Mouse (Mus musculus): Measurements from ENCODE around the gene Ncoa5. TPM values are rescaled to one million over a fixed set of nuclear protein-coding genes. Genes with fewer than 3 reads are reported as not detected.

Ncoa5 gene
- polyA plus RNA-seq, 1 experiment from 2014 or later, result 49.5 TPM

DNA sequence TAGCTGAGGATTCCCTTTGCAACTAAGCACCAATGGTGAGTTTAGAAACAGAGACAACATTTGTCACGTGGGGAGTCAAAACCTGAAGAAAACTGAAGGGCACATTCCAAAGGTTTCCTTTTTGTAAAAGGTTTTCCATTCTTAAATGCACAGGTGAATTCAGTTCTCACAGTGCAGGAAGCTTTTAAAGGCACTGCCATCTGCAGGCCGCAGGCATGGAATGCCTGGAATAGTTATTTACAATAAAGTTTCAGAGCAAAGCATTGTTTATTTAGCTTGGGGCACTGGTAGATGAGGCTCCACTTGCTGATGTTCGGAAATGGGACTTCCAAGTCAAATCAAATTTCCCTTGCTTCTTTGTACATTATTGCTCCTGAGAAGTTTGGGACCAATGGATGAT lies 2.1 kb downstream of the Ncoa5 start:
- Histone ChIP-seq H3K4me2 (ENCODE audit: low read depth, low read length) (no peak overlapping the region), H3K4me1 (ENCODE audit: control insufficient read depth, insufficient read depth, low read length) (peaks cover 20% of the 10 kb centered on the region)
- 39% methylated on average over 3 of the region's 3 CpGs for WGBS

DNA sequence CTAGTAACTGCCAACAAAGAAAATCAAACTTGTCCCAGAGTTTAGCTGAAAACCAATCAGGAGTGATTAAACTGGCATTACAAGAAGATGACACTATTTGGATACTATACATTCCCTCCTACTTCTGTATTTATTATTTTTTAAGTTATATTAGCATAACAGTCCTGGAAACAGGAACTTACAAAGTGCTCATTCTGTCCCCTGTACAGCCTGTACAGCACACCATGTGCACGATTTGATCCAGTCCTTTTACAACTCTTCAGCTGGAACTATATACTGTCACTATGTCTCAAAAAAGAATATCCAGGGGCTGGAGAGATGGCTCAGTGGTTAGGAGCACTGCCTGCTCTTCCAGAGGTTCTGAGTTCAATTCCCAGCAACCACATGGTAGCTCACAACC lies 7.5 kb downstream of the Ncoa5 start:
- H3K27ac ChIP-seq (ENCODE audit: low read length), result no peak overlapping the region
- no peaks in the 10 kb centered on the region for H3K36me3 ChIP-seq (ENCODE audit: control insufficient read depth, insufficient read depth, low read length)
- H3K4me1 ChIP-seq (ENCODE audit: control insufficient read depth, insufficient read depth, low read length), result peaks cover 6% of the 10 kb centered on the region; the same call in 1 of the 2 replicates
- no peaks in the 10 kb centered on the region for H3K27me3 ChIP-seq (ENCODE audit: control insufficient read depth, insufficient read depth, low read length)
- no peaks in the 10 kb centered on the region for H3K9me3 ChIP-seq (replicated peaks; ENCODE audit: control insufficient read depth, low read length)
- ATAC-seq (ENCODE audit: insufficient read depth, low FRiP score), result no peak
- H3K4me2 ChIP-seq (ENCODE audit: low read depth, low read length), result no peak overlapping the region
- WGBS, result 59% methylated on average over 1 of the region's 1 CpGs
- H3K9ac ChIP-seq (ENCODE audit: low read length), result no peak overlapping the region
- H3K4me3 ChIP-seq (replicated peaks; ENCODE audit: low read length), result no peak overlapping the region

More for the DNA sequence above, 2.1 kb downstream of the Ncoa5 start:
- Histone ChIP-seq H3K27ac (ENCODE audit: low read length) (no peak overlapping the region), H3K9me3 (replicated peaks; ENCODE audit: control insufficient read depth, low read length) (no peaks in the 10 kb centered on the region), H3K36me3 (ENCODE audit: control insufficient read depth, insufficient read depth, low read length) (no peaks in the 10 kb centered on the region), H3K4me3 (replicated peaks; ENCODE audit: low read length) (no peak overlapping the region), H3K27me3 (ENCODE audit: control insufficient read depth, insufficient read depth, low read length) (no peaks in the 10 kb centered on the region), H3K9ac (ENCODE audit: low read length) (no peak overlapping the region)
- ATAC-seq (ENCODE audit: insufficient read depth, low FRiP score), result no peak

DNA sequence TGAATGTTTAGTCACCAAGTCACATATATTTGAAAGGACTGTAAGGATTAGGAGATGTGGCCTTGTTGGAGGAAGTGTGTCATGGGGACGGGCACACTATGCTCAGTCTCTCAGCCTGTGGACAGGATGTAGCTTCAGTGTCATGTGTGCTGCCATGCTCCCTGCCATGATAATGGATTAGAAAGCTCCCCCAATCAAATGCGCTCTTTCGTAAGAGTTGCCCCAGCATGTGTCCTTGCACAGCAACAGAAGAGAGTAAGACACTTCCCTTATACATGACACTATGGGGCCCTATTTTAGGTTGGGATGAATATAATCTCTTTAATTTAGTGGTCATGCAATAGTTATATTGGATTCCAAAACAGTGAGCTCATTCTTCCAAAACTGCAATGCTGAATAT lies 14.2 kb downstream of the Ncoa5 start:
- Histone ChIP-seq H3K27ac (ENCODE audit: low read length) (no peak overlapping the region), H3K9ac (ENCODE audit: low read length) (no peak overlapping the region), H3K4me3 (replicated peaks; ENCODE audit: low read length) (no peak overlapping the region), H3K27me3 (ENCODE audit: control insufficient read depth, insufficient read depth, low read length) (no peaks in the 10 kb centered on the region), H3K4me1 (ENCODE audit: control insufficient read depth, insufficient read depth, low read length) (no peaks in the 10 kb centered on the region), H3K4me2 (ENCODE audit: low read depth, low read length) (no peak overlapping the region), H3K36me3 (ENCODE audit: control insufficient read depth, insufficient read depth, low read length) (no peaks in the 10 kb centered on the region), H3K9me3 (replicated peaks; ENCODE audit: control insufficient read depth, low read length) (no peaks in the 10 kb centered on the region)
- WGBS, result 89% methylated on average over 3 of the region's 3 CpGs
- no peak for ATAC-seq (ENCODE audit: insufficient read depth, low FRiP score)

- Histone ChIP-seq H3K4me3 (replicated peaks; ENCODE audit: low read length) (no peak overlapping the region), H3K4me1 (ENCODE audit: control insufficient read depth, insufficient read depth, low read length) (no peaks in the 10 kb centered on the region), H3K4me2 (ENCODE audit: low read depth, low read length) (no peak overlapping the region), H3K9me3 (replicated peaks; ENCODE audit: control insufficient read depth, low read length) (no peaks in the 10 kb centered on the region), H3K27me3 (ENCODE audit: control insufficient read depth, insufficient read depth, low read length) (no peaks in the 10 kb centered on the region), H3K9ac (ENCODE audit: low read length) (no peak overlapping the region), H3K36me3 (ENCODE audit: control insufficient read depth, insufficient read depth, low read length) (peaks cover 18% of the 10 kb centered on the region), H3K27ac (ENCODE audit: low read length) (no peak overlapping the region)
- WGBS, result 79% methylated on average over 5 of the region's 5 CpGs
- no peak for ATAC-seq (ENCODE audit: insufficient read depth, low FRiP score)
These were observed 19.7 kb downstream of the Ncoa5 start for GRCm38 (mm10) chr2:165014935-165015334.

- H3K4me2 ChIP-seq (ENCODE audit: low read depth, low read length), result no peak overlapping the region
- H3K27ac ChIP-seq (ENCODE audit: low read length), result no peak overlapping the region
- WGBS, result 79% methylated on average over 10 of the region's 10 CpGs
- no peaks in the 10 kb centered on the region for H3K27me3 ChIP-seq (ENCODE audit: control insufficient read depth, insufficient read depth, low read length)
- no peaks in the 10 kb centered on the region for H3K4me1 ChIP-seq (ENCODE audit: control insufficient read depth, insufficient read depth, low read length)
- H3K9ac ChIP-seq (ENCODE audit: low read length), result no peak overlapping the region
- ATAC-seq (ENCODE audit: insufficient read depth, low FRiP score), result no peak
- no peak overlapping the region for H3K4me3 ChIP-seq (replicated peaks; ENCODE audit: low read length)
- H3K9me3 ChIP-seq (replicated peaks; ENCODE audit: control insufficient read depth, low read length), result no peaks in the 10 kb centered on the region
- peaks cover 41% of the 10 kb centered on the region for H3K36me3 ChIP-seq (ENCODE audit: control insufficient read depth, insufficient read depth, low read length)
These were observed 24.3 kb downstream of the Ncoa5 start for GRCm38 (mm10) chr2:165010351-165010750.

DNA sequence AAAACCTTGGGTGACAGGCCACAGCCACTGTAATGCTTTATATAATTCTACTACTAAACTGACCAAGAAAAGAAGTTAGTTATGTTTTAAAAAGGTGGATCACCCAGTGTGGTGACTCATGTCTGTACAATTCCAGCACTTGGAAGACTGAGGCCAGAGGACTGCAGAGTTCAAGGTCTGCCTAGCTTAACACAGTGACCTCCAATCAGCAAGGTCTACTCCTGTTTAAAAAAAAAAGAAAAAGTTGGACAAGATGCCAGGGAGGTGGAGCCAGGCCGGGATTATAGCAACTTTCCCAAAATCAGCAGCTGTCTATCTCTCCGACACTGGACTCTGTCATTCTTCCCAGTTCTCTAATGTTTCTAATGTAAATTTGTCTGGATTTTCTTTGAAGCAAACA lies 25.1 kb downstream of the Ncoa5 start:
- 88% methylated on average over 2 of the region's 2 CpGs for WGBS
- Histone ChIP-seq H3K4me2 (ENCODE audit: low read depth, low read length) (no peak overlapping the region), H3K27ac (ENCODE audit: low read length) (no peak overlapping the region), H3K36me3 (ENCODE audit: control insufficient read depth, insufficient read depth, low read length) (peaks cover 41% of the 10 kb centered on the region), H3K4me1 (ENCODE audit: control insufficient read depth, insufficient read depth, low read length) (no peaks in the 10 kb centered on the region), H3K9ac (ENCODE audit: low read length) (no peak overlapping the region), H3K9me3 (replicated peaks; ENCODE audit: control insufficient read depth, low read length) (no peaks in the 10 kb centered on the region), H3K27me3 (ENCODE audit: control insufficient read depth, insufficient read depth, low read length) (no peaks in the 10 kb centered on the region), H3K4me3 (replicated peaks; ENCODE audit: low read length) (no peak overlapping the region)
- no peak for ATAC-seq (ENCODE audit: insufficient read depth, low FRiP score)

DNA sequence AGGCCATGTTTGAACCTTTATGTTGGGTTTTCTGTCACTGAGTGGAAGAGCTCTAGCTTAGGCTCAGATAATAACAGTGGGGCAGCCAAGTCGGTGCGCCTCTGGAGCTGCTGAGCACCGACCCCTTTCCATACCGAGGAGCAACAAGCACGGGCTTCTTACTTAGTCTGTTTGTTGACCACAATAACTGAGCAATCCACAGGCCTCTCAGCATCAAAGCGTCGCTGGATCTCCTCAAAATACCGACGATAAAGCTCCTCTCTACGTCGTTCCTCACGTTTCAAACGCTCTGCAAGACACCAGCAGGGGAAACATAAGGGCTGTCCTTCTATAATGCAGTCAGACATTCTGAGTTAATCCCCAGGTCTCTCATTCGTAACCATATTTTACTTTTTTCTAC lies 25.5 kb downstream of the Ncoa5 start:
- Histone ChIP-seq H3K9ac (ENCODE audit: low read length) (no peak overlapping the region), H3K9me3 (replicated peaks; ENCODE audit: control insufficient read depth, low read length) (no peaks in the 10 kb centered on the region), H3K27me3 (ENCODE audit: control insufficient read depth, insufficient read depth, low read length) (no peaks in the 10 kb centered on the region), H3K36me3 (ENCODE audit: control insufficient read depth, insufficient read depth, low read length) (peaks cover 41% of the 10 kb centered on the region), H3K4me1 (ENCODE audit: control insufficient read depth, insufficient read depth, low read length) (no peaks in the 10 kb centered on the region), H3K27ac (ENCODE audit: low read length) (no peak overlapping the region), H3K4me2 (ENCODE audit: low read depth, low read length) (no peak overlapping the region), H3K4me3 (replicated peaks; ENCODE audit: low read length) (no peak overlapping the region)
- no peak for ATAC-seq (ENCODE audit: insufficient read depth, low FRiP score)
- 96% methylated on average over 14 of the region's 14 CpGs for WGBS

DNA sequence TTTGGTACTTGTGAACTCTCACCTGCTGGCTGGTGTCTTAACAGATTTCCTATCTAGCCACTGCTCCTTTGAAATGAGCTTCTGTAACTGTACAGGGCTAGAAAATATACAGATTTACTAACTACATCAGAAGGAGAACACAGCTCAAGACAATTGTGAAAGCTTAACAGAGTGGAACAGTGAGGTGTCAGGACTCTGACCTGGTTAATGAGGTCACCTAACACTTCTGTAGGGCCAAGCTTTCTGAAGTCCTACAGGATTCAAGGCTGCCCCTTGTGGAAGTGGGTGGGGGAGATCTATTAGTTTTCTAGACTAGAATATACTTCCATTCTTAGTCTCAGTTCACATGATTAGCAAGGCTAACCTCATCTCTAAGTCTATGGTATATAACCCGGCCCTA lies 26.7 kb downstream of the Ncoa5 start:
- Histone ChIP-seq H3K9me3 (replicated peaks; ENCODE audit: control insufficient read depth, low read length) (no peaks in the 10 kb centered on the region), H3K9ac (ENCODE audit: low read length) (no peak overlapping the region), H3K4me1 (ENCODE audit: control insufficient read depth, insufficient read depth, low read length) (no peaks in the 10 kb centered on the region)

DNA sequence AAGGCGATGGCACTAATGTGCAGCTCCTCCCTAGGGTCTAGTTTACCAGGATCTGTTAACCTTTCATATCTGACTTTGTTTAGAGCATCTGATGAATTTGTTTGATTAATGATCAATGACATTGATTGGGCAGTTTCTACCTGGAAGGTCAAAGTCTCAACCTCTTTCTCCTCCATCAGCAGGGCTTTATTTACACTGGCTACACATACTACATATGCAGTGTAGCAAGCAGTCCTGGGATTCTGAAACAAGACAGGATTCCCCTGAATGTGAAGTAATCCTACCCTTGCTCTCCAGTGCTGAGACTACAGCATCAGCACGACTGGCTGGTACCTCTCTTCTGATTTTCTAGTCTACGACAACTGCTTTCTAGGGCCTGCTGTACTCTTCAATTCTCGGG lies 27.9 kb downstream of the Ncoa5 start:
- no peak overlapping the region for H3K4me2 ChIP-seq (ENCODE audit: low read depth, low read length)
- H3K9ac ChIP-seq (ENCODE audit: low read length), result no peak overlapping the region
- ATAC-seq (ENCODE audit: insufficient read depth, low FRiP score), result no peak
- no peaks in the 10 kb centered on the region for H3K4me1 ChIP-seq (ENCODE audit: control insufficient read depth, insufficient read depth, low read length)
- no peak overlapping the region for H3K27ac ChIP-seq (ENCODE audit: low read length)
- no peaks in the 10 kb centered on the region for H3K27me3 ChIP-seq (ENCODE audit: control insufficient read depth, insufficient read depth, low read length)
- WGBS, result 87% methylated on average over 4 of the region's 4 CpGs
- no peak overlapping the region for H3K4me3 ChIP-seq (replicated peaks; ENCODE audit: low read length)
- peaks cover 34% of the 10 kb centered on the region for H3K36me3 ChIP-seq (ENCODE audit: control insufficient read depth, insufficient read depth, low read length)
- H3K9me3 ChIP-seq (replicated peaks; ENCODE audit: control insufficient read depth, low read length), result no peaks in the 10 kb centered on the region

More for the DNA sequence above, 26.7 kb downstream of the Ncoa5 start:
- Histone ChIP-seq H3K27me3 (ENCODE audit: control insufficient read depth, insufficient read depth, low read length) (no peaks in the 10 kb centered on the region), H3K4me3 (replicated peaks; ENCODE audit: low read length) (no peak overlapping the region), H3K4me2 (ENCODE audit: low read depth, low read length) (no peak overlapping the region), H3K36me3 (ENCODE audit: control insufficient read depth, insufficient read depth, low read length) (peaks cover 43% of the 10 kb centered on the region), H3K27ac (ENCODE audit: low read length) (no peak overlapping the region)
- no peak for ATAC-seq (ENCODE audit: insufficient read depth, low FRiP score)
- WGBS, result 88% methylated on average over 1 of the region's 1 CpGs

DNA sequence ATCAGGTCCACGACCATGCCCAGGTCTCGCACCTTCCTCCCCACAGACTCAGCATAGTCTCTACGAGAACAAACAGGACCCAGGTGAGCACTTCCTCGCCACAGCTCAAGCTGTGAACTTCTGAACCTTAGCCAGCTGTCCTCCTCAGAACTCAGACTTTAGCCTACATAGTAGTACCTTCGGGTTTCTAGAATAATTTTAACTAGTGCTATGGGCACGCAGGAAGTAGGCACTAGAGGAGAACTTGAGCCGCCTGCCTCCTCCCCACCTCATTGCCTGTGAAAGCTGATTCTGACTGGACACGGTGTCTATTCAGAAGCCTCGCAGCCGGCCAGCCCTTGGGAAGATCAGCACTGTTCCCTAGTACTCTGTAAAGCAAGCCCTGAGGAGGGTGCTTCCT lies 30.4 kb downstream of the Ncoa5 start:
- peaks cover 27% of the 10 kb centered on the region for H3K36me3 ChIP-seq (ENCODE audit: control insufficient read depth, insufficient read depth, low read length)
- WGBS, result 88% methylated on average over 10 of the region's 10 CpGs

More for the DNA sequence above, 30.4 kb downstream of the Ncoa5 start:
- Histone ChIP-seq H3K4me1 (ENCODE audit: control insufficient read depth, insufficient read depth, low read length) (no peaks in the 10 kb centered on the region), H3K27me3 (ENCODE audit: control insufficient read depth, insufficient read depth, low read length) (no peaks in the 10 kb centered on the region), H3K4me2 (ENCODE audit: low read depth, low read length) (no peak overlapping the region), H3K4me3 (replicated peaks; ENCODE audit: low read length) (no peak overlapping the region), H3K9me3 (replicated peaks; ENCODE audit: control insufficient read depth, low read length) (no peaks in the 10 kb centered on the region), H3K9ac (ENCODE audit: low read length) (no peak overlapping the region), H3K27ac (ENCODE audit: low read length) (no peak overlapping the region)
- ATAC-seq (ENCODE audit: insufficient read depth, low FRiP score), result no peak

Measured in stomach, embryonic 16.5 days (tissue).